In genomic region chr7:79531142-79531541, GRCm38 (mm10) we compare ENCODE assay signal across 11 mouse cellular contexts.
DNase-seq lines count a peak whose midpoint lies in the region; ATAC-seq and TF ChIP-seq lines count a peak whose summit lies in the region.
"Had no signal": no experiment of that assay in that cellular context is flagged by ENCODE, and none has a peak within 500 bp of the region (broad histone marks: within the 10 kb centered on the region; RNA-seq: fewer than 3 reads in every experiment).

No protein-coding gene starts in this region.

- TF ChIP-seq CTCF in forebrain, postnatal 0 days (IDR thresholded peaks at IDR 0.05; ENCODE audit: low read depth), result no peak

- peak; percentile 55 for DNase-seq in cerebellum, adult 11 months
- DNase-seq in cerebellum, adult 9-11 months, result peak; percentile 81
- DNase-seq in forebrain, postnatal 0 days, result peak; percentile 52
- DNase-seq in midbrain, embryonic 14.5 days, result no peak
- no peak for DNase-seq in heart, adult 8-10 months (ENCODE audit: low spot score)
- no peak for DNase-seq in heart, adult 11 months
- DNase-seq in layer of hippocampus, adult 9-11 months, result no peak
- DNase-seq in ovary, adult 18-20 months (ENCODE audit: low spot score), result no peak
- DNase-seq: kidney, postnatal 36 days had no signal

- peaks cover 11% of the 10 kb centered on the region; the same call in 1 of the 2 replicates for H3K4me1 ChIP-seq in forebrain, postnatal 0 days (ENCODE audit: insufficient read depth)
- H3K4me1 ChIP-seq in midbrain, embryonic 14.5 days (ENCODE audit: control insufficient read depth, insufficient read depth, low read length), result peaks cover 45% of the 10 kb centered on the region

- 13% methylated on average over 5 of the region's 5 CpGs for WGBS in forebrain, postnatal 0 days
- WGBS in midbrain, embryonic 14.5 days, result 15% methylated on average over 5 of the region's 5 CpGs

- H3K27me3 ChIP-seq in forebrain, postnatal 0 days (ENCODE audit: insufficient read depth, low read length), result no peaks in the 10 kb centered on the region
- peaks cover 8% of the 10 kb centered on the region; the same call in 1 of the 2 replicates for H3K27me3 ChIP-seq in midbrain, embryonic 14.5 days (ENCODE audit: control insufficient read depth, insufficient read depth, low read length)

- no peak overlapping the region for H3K4me2 ChIP-seq in forebrain, postnatal 0 days (ENCODE audit: low read depth)
- H3K4me2 ChIP-seq in midbrain, embryonic 14.5 days (ENCODE audit: low read length), result no peak overlapping the region
- H3K4me2 ChIP-seq: limb, embryonic 12.5 days; lung, embryonic 15.5 days had no signal

- H3K9me3 ChIP-seq in forebrain, postnatal 0 days (ENCODE audit: low read length), result no peaks in the 10 kb centered on the region
- H3K9me3 ChIP-seq in midbrain, embryonic 14.5 days (ENCODE audit: control insufficient read depth, low read length), result no peaks in the 10 kb centered on the region
- H3K9me3 ChIP-seq: limb, embryonic 12.5 days; lung, embryonic 15.5 days had no signal

- no peak for ATAC-seq in forebrain, postnatal 0 days
- no peak for ATAC-seq in midbrain, embryonic 14.5 days (ENCODE audit: low FRiP score, low TSS enrichment)

- H3K27ac ChIP-seq in forebrain, postnatal 0 days (ENCODE audit: low read depth, low read length), result peak overlapping the region; percentile 82
- H3K27ac ChIP-seq in midbrain, embryonic 14.5 days (replicated peaks; ENCODE audit: low read depth, low read length), result peak overlapping the region; percentile 91
- H3K27ac ChIP-seq: limb, embryonic 12.5 days; lung, embryonic 15.5 days had no signal

- H3K4me3 ChIP-seq in forebrain, postnatal 0 days (ENCODE audit: low read depth, low read length), result no peak overlapping the region
- no peak overlapping the region for H3K4me3 ChIP-seq in midbrain, embryonic 14.5 days (replicated peaks; ENCODE audit: low read depth, low read length)
- H3K4me3 ChIP-seq: limb, embryonic 12.5 days; lung, embryonic 15.5 days had no signal

- H3K9ac ChIP-seq in forebrain, postnatal 0 days, result peak overlapping the region; percentile 40
- H3K9ac ChIP-seq in midbrain, embryonic 14.5 days (replicated peaks; ENCODE audit: low read length), result no peak overlapping the region
- H3K9ac ChIP-seq: limb, embryonic 12.5 days; lung, embryonic 15.5 days had no signal

- H3K36me3 ChIP-seq in forebrain, postnatal 0 days (ENCODE audit: insufficient read depth), result peaks cover 62% of the 10 kb centered on the region
- H3K36me3 ChIP-seq in midbrain, embryonic 14.5 days (ENCODE audit: control insufficient read depth, insufficient read depth, low read length), result peaks cover 22% of the 10 kb centered on the region
- H3K36me3 ChIP-seq: limb, embryonic 12.5 days; lung, embryonic 15.5 days had no signal

Comparison
In these comparisons a context has a peak if more than half of its experiments do, and no peak if none do; other contexts are left out.
1. DNase-seq: peak in cerebellum, adult 11 months (single experiment), cerebellum, adult 9-11 months (single experiment) and forebrain, postnatal 0 days (single experiment); none in midbrain, embryonic 14.5 days (single experiment), heart, adult 8-10 months (single experiment), heart, adult 11 months (single experiment), layer of hippocampus, adult 9-11 months (single experiment) and ovary, adult 18-20 months (single experiment).